In genomic region chr2:165949719-165950118, GRCm38 (mm10) we compare ENCODE assay signal across 11 mouse cellular contexts. TPM values are rescaled to one million over a fixed set of nuclear protein-coding genes. Genes with fewer than 3 reads are reported as not detected.
DNase-seq lines count a peak whose midpoint lies in the region; ATAC-seq lines count a peak whose summit lies in the region.
"Had no signal": no experiment of that assay in that cellular context is flagged by ENCODE, and none has a peak within 500 bp of the region (broad histone marks: within the 10 kb centered on the region; RNA-seq: fewer than 3 reads in every experiment).

No protein-coding gene starts in this region.

- no peaks in the 10 kb centered on the region for H3K9me3 ChIP-seq in liver, embryonic 15.5 days (replicated peaks)
- no peaks in the 10 kb centered on the region for H3K9me3 ChIP-seq in forebrain, embryonic 16.5 days (ENCODE audit: control insufficient read depth, low read length)

- H3K4me3 ChIP-seq in liver, embryonic 15.5 days (replicated peaks), result no peak overlapping the region
- no peak overlapping the region for H3K4me3 ChIP-seq in forebrain, embryonic 16.5 days (replicated peaks; ENCODE audit: low read length)

- intact Hi-C loops in left cerebral cortex, postnatal 25 days (cut with DNase I), result no loop called here

- no peak overlapping the region for H3K9ac ChIP-seq in liver, embryonic 15.5 days
- no peak overlapping the region for H3K9ac ChIP-seq in forebrain, embryonic 16.5 days (replicated peaks; ENCODE audit: low read depth, low read length)

- 0 out of 2 replicates have a peak overlapping the region, but pooled peaks have one; percentile 9 for H3K27ac ChIP-seq in liver, embryonic 15.5 days (replicated peaks)
- no peak overlapping the region for H3K27ac ChIP-seq in forebrain, embryonic 16.5 days (ENCODE audit: low read length)

- ATAC-seq in liver, embryonic 15.5 days (ENCODE audit: insufficient read depth), result peak; percentile 22; the same call in 1 of the 2 replicates
- no peak for ATAC-seq in forebrain, embryonic 16.5 days
- ATAC-seq: intestine, postnatal 0 days had no signal

- H3K4me2 ChIP-seq in liver, embryonic 15.5 days, result no peak overlapping the region
- H3K4me2 ChIP-seq in forebrain, embryonic 16.5 days (ENCODE audit: low read length), result no peak overlapping the region

- no peaks in the 10 kb centered on the region for H3K36me3 ChIP-seq in liver, embryonic 15.5 days (replicated peaks)
- no peaks in the 10 kb centered on the region for H3K36me3 ChIP-seq in forebrain, embryonic 16.5 days (ENCODE audit: control insufficient read depth, insufficient read depth)

- WGBS in liver, embryonic 15.5 days (ENCODE audit: insufficient replicate concordance), result 8% methylated on average over 3 of the region's 3 CpGs
- 72% methylated on average over 3 of the region's 3 CpGs for WGBS in forebrain, embryonic 16.5 days

- peaks cover 51% of the 10 kb centered on the region for H3K4me1 ChIP-seq in liver, embryonic 15.5 days (replicated peaks)
- H3K4me1 ChIP-seq in forebrain, embryonic 16.5 days (replicated peaks; ENCODE audit: control insufficient read depth, insufficient read depth, low read length), result no peaks in the 10 kb centered on the region

- no peaks in the 10 kb centered on the region for H3K27me3 ChIP-seq in liver, embryonic 15.5 days
- H3K27me3 ChIP-seq in forebrain, embryonic 16.5 days (replicated peaks; ENCODE audit: control insufficient read depth, insufficient read depth, low read length), result no peaks in the 10 kb centered on the region

- DNase-seq in left cerebral cortex, postnatal 25 days (ENCODE audit: low spot score in 2 of 2), result peak; percentile 6 to 41
- DNase-seq in left cerebral cortex, adult 11 months (ENCODE audit: low spot score), result no peak
- peak; percentile 61 for DNase-seq in MEL-GATA-1-ER (ENCODE audit: extremely low read depth, low read depth)
- peak; percentile 81 for DNase-seq in thymus, postnatal 14 days
- no peak for DNase-seq in adrenal gland, adult 8-10 months
- no peak for DNase-seq in adrenal gland, postnatal 4 days (ENCODE audit: low spot score in 2 of 2)
- DNase-seq: gastrocnemius, postnatal 14 days; left cerebral cortex, postnatal 4 days had no signal

RNA-seq across cellular contexts. Expression of gene Ncoa3, which starts 42.7 kb away (rescaled TPM):
- total RNA-seq in left cerebral cortex, postnatal 25 days (2021), result 10 to 100 TPM; 34.9 to 37.9 TPM
- polyA plus RNA-seq in liver, embryonic 15.5 days (2015; fragmentation: Nextera tagmentation; extraction: Ambion mirVana), result 3.5 and 3.7 TPM in 2 replicates
- total RNA-seq in adrenal gland, adult 8-10 months (2022), result 10 to 100 TPM; 24.2 to 46.2 (median 33.3) TPM
- 10 to 100 TPM; 33.8 to 37.8 TPM for total RNA-seq in adrenal gland, postnatal 4 days (2021)
- 10.6 and 11.3 TPM in 2 replicates for polyA plus RNA-seq in forebrain, embryonic 16.5 days (2015; fragmentation: Nextera tagmentation; extraction: Ambion mirVana)

RNA-seq across cellular contexts. Expression of gene Zmynd8, which starts 50.9 kb away (rescaled TPM):
- 100 to 1,000 TPM; 160 to 162 TPM for total RNA-seq in left cerebral cortex, postnatal 25 days (2021)
- polyA plus RNA-seq in liver, embryonic 15.5 days (2015; fragmentation: Nextera tagmentation; extraction: Ambion mirVana), result 19.1 and 24.6 TPM in 2 replicates
- total RNA-seq in adrenal gland, adult 8-10 months (2022), result 10 to 100 TPM; 51.7 to 94.5 (median 70.6) TPM
- 10 to 100 TPM; 61.4 to 61.9 TPM for total RNA-seq in adrenal gland, postnatal 4 days (2021)
- 69.8 and 81.5 TPM in 2 replicates for polyA plus RNA-seq in forebrain, embryonic 16.5 days (2015; fragmentation: Nextera tagmentation; extraction: Ambion mirVana)

Comparison
In these comparisons a context has a peak if more than half of its experiments do, and no peak if none do; other contexts are left out.
1. DNase-seq: peak in left cerebral cortex, postnatal 25 days (2 of 2), MEL-GATA-1-ER (single experiment) and thymus, postnatal 14 days (single experiment); none in left cerebral cortex, adult 11 months (single experiment), adrenal gland, adult 8-10 months (single experiment) and adrenal gland, postnatal 4 days (0 of 2).